Mouse (Mus musculus): ENCODE data around the gene Cxcr6. TPM values are rescaled to one million over a fixed set of nuclear protein-coding genes. Genes with fewer than 3 reads are reported as not detected.

The Cxcr6 gene
- polyA plus RNA-seq, 1 experiment from 2014 or later: 0.06 TPM

DNA sequence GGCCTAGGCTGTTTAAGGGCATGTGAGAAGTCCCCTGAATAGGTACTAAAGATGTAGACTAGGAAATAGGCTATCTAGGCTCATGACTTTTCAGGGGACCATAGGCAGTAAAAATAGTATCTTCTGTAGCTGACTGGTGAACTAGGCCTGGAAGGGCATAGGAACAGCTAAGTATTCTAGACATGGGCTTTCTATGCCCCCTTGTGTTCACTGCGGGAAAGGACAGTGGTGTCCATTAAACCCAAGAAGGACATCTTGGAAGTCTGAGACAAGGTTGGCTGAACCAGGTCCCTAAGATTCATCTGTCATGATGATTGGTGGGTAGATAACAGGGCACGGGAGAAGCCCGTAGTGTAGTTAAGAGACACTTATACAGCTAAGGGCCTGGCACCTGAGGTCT is 10.1 kb upstream of the Cxcr6 start:
- ATAC-seq: no peak
- H3K36me3 ChIP-seq: peaks cover 80% of the 10 kb centered on the region
- H3K4me3 ChIP-seq: no peak overlapping the region
- H3K27me3 ChIP-seq (replicated peaks): no peaks in the 10 kb centered on the region
- no peak overlapping the region for H3K9ac ChIP-seq
- H3K4me2 ChIP-seq: no peak overlapping the region
- no peaks in the 10 kb centered on the region for H3K9me3 ChIP-seq (replicated peaks)
- no peaks in the 10 kb centered on the region for H3K4me1 ChIP-seq
- H3K27ac ChIP-seq: no peak overlapping the region
- WGBS (ENCODE audit: insufficient replicate concordance): 66% methylated on average over 3 of the region's 3 CpGs

DNA sequence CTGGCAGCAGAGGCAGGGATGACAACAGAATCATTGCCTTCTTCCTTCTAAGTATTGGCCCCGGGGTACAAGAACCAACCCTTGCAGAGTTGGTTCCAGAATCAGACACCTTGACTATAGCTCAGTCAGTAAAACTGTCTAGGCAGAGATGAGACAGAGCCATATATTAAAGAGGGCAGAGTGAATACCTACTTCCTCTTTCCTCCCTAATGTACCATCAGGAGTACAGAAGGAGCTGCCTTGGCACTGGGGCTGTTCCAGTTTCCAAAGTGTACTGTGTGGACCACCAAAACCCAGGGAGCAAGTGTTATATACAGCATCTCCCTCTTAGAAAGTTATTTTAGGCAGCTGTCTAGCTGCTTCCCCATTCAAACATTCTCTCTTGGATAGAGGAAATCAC is 4.7 kb upstream of the Cxcr6 start:
- H3K27ac ChIP-seq: no peak overlapping the region
- no peaks in the 10 kb centered on the region for H3K9me3 ChIP-seq (replicated peaks)
- H3K36me3 ChIP-seq: peaks cover 51% of the 10 kb centered on the region
- ATAC-seq: no peak
- no peaks in the 10 kb centered on the region for H3K4me1 ChIP-seq
- H3K27me3 ChIP-seq (replicated peaks): no peaks in the 10 kb centered on the region
- no peak overlapping the region for H3K9ac ChIP-seq
- no peak overlapping the region for H3K4me2 ChIP-seq
- 79% methylated on average over 1 of the region's 1 CpGs for WGBS (ENCODE audit: insufficient replicate concordance)
- H3K4me3 ChIP-seq: no peak overlapping the region

- no peak for ATAC-seq
- H3K4me2 ChIP-seq: no peak overlapping the region
- peaks cover 42% of the 10 kb centered on the region for H3K36me3 ChIP-seq
- 75% methylated on average over 2 of the region's 2 CpGs for WGBS (ENCODE audit: insufficient replicate concordance)
- H3K4me1 ChIP-seq: no peaks in the 10 kb centered on the region
- H3K9me3 ChIP-seq (replicated peaks): no peaks in the 10 kb centered on the region
- no peak overlapping the region for H3K4me3 ChIP-seq
- no peak overlapping the region for H3K27ac ChIP-seq
- H3K27me3 ChIP-seq (replicated peaks): no peaks in the 10 kb centered on the region
- no peak overlapping the region for H3K9ac ChIP-seq
Observed at GRCm38 (mm10) chr9:123802421-123802820, 3.9 kb upstream of the Cxcr6 start.

- H3K27ac ChIP-seq: no peak overlapping the region
Observed at GRCm38 (mm10) chr9:123802896-123803295, 3.4 kb upstream of the Cxcr6 start.

GRCm38 (mm10) chr9:123805241-123805640 is 1.0 kb upstream of the Cxcr6 start:
- Histone ChIP-seq H3K27ac (no peak overlapping the region), H3K9ac (no peak overlapping the region), H3K4me1 (no peaks in the 10 kb centered on the region), H3K27me3 (replicated peaks) (no peaks in the 10 kb centered on the region), H3K4me2 (no peak overlapping the region), H3K36me3 (peaks cover 41% of the 10 kb centered on the region), H3K9me3 (replicated peaks) (no peaks in the 10 kb centered on the region), H3K4me3 (no peak overlapping the region)
- WGBS (ENCODE audit: insufficient replicate concordance): 82% methylated on average over 2 of the region's 2 CpGs
- ATAC-seq: no peak

More at GRCm38 (mm10) chr9:123802896-123803295, 3.4 kb upstream of the Cxcr6 start:
- Histone ChIP-seq H3K4me3 (no peak overlapping the region), H3K36me3 (peaks cover 37% of the 10 kb centered on the region), H3K9me3 (replicated peaks) (no peaks in the 10 kb centered on the region), H3K4me1 (no peaks in the 10 kb centered on the region), H3K9ac (no peak overlapping the region), H3K4me2 (no peak overlapping the region), H3K27me3 (replicated peaks) (no peaks in the 10 kb centered on the region)
- no peak for ATAC-seq

DNA sequence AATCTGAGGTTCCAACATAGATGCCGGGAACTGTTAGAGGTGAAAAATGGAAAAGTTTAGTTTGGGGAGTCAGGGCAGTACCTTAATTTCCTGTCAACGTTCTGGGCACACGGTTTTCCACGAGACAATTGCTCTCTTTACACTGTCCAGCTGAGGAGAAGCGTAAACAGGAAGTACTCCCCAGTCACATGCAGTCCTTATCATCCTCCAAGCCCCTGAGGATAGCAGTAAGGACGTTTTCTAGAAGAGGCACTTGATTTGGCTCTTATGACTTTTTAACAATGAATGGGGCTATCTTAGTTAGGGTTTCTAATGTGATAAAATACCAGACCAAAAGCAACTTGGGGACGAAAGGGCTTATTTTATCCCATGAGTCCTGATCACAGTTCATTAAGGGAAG is 2.3 kb downstream of the Cxcr6 start:
- 38% methylated on average over 7 of the region's 7 CpGs for WGBS (ENCODE audit: insufficient replicate concordance)
- H3K9ac ChIP-seq: no peak overlapping the region
- no peak for ATAC-seq

DNA sequence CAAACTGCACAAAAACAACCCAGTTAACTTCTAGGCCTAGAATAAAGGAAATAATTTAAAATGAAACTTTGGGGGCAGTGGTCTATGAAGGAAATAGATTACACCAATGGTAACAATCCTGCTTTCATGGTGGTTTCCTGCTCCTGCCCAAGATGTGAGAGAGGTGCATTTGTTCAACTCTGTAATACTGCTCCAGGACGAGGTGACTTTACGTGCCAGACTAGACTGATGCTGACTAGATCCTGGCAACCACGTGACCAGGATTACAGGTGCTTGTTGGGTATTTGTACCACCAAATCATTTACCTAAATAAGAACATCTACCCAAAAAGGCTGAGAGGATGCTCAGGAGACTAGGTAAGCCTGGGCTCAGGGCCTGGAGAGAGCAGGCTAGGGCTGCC is 5.6 kb downstream of the Cxcr6 start:
- Histone ChIP-seq H3K4me3 (no peak overlapping the region), H3K9me3 (replicated peaks) (no peaks in the 10 kb centered on the region), H3K27me3 (replicated peaks) (no peaks in the 10 kb centered on the region), H3K9ac (no peak overlapping the region), H3K4me1 (no peaks in the 10 kb centered on the region), H3K27ac (no peak overlapping the region), H3K4me2 (no peak overlapping the region), H3K36me3 (peaks cover 59% of the 10 kb centered on the region)
- ATAC-seq: no peak
- 80% methylated on average over 3 of the region's 3 CpGs for WGBS (ENCODE audit: insufficient replicate concordance)

More for the DNA sequence above, 2.3 kb downstream of the Cxcr6 start:
- Histone ChIP-seq H3K36me3 (peaks cover 38% of the 10 kb centered on the region), H3K4me1 (no peaks in the 10 kb centered on the region), H3K9me3 (replicated peaks) (no peaks in the 10 kb centered on the region), H3K27me3 (replicated peaks) (no peaks in the 10 kb centered on the region), H3K4me2 (no peak overlapping the region), H3K4me3 (no peak overlapping the region), H3K27ac (no peak overlapping the region)

- no peaks in the 10 kb centered on the region for H3K4me1 ChIP-seq
- no peak for ATAC-seq
- WGBS (ENCODE audit: insufficient replicate concordance): 53% methylated on average over 2 of the region's 2 CpGs
- no peak overlapping the region for H3K27ac ChIP-seq
- no peaks in the 10 kb centered on the region for H3K9me3 ChIP-seq (replicated peaks)
- peaks cover 76% of the 10 kb centered on the region for H3K36me3 ChIP-seq
- H3K4me3 ChIP-seq: no peak overlapping the region
- no peaks in the 10 kb centered on the region for H3K27me3 ChIP-seq (replicated peaks)
- no peak overlapping the region for H3K9ac ChIP-seq
- H3K4me2 ChIP-seq: no peak overlapping the region
Observed at GRCm38 (mm10) chr9:123814326-123814725, 8.1 kb downstream of the Cxcr6 start.

GRCm38 (mm10) chr9:123814821-123815220 is 8.5 kb downstream of the Cxcr6 start:
- WGBS (ENCODE audit: insufficient replicate concordance): 67% methylated on average over 4 of the region's 4 CpGs
- Histone ChIP-seq H3K4me1 (no peaks in the 10 kb centered on the region), H3K9me3 (replicated peaks) (no peaks in the 10 kb centered on the region), H3K27me3 (replicated peaks) (no peaks in the 10 kb centered on the region), H3K27ac (no peak overlapping the region), H3K9ac (no peak overlapping the region), H3K36me3 (peaks cover 78% of the 10 kb centered on the region), H3K4me2 (no peak overlapping the region), H3K4me3 (no peak overlapping the region)
- no peak for ATAC-seq

DNA sequence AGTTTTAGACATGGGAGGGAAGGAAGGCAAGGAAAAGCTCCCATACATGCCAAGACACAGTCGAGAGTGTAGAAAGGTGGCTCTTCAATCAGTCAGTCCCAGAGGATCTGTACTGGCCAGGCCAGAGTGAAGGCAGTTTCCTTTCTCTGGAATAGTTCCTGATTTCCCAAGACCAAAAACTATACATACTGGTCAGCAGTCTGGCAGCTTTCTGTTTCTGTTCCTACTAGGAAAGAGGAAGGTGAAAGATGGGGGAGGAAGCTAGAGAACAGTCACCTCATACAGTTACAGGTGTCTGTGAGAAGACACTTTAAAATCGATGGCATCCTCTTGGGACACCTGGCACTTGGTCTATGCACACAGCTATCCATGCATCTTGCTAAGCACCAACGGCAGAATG is 9.2 kb downstream of the Cxcr6 start:
- no peak overlapping the region for H3K9ac ChIP-seq
- no peaks in the 10 kb centered on the region for H3K9me3 ChIP-seq (replicated peaks)
- no peaks in the 10 kb centered on the region for H3K27me3 ChIP-seq (replicated peaks)
- WGBS (ENCODE audit: insufficient replicate concordance): 68% methylated on average over 3 of the region's 3 CpGs
- H3K4me1 ChIP-seq: no peaks in the 10 kb centered on the region
- H3K27ac ChIP-seq: no peak overlapping the region
- H3K4me2 ChIP-seq: no peak overlapping the region
- no peak overlapping the region for H3K4me3 ChIP-seq
- peaks cover 74% of the 10 kb centered on the region for H3K36me3 ChIP-seq
- no peak for ATAC-seq

DNA sequence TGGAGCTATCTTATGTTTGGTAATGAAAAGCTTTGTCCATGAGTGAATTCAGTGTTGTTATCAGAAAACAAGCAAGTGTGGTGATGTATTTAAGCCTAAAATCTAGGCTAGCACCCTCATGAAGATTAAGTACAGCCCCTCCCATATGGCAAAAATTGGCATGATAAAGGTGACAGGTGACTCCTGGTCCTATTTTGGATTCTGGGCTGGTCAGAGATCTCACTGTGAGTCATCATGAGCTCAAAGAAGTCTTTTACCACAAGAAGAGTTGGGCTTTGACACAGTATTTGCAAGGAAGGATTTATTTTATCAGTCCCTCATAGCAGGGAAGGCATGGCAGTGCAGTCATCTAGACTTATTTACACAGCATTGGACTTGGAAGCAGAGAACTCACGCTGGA is 9.7 kb downstream of the Cxcr6 start:
- no peak overlapping the region for H3K4me2 ChIP-seq
- no peak overlapping the region for H3K9ac ChIP-seq
- no peaks in the 10 kb centered on the region for H3K4me1 ChIP-seq
- WGBS (ENCODE audit: insufficient replicate concordance): 70% methylated on average over 1 of the region's 1 CpGs
- H3K27me3 ChIP-seq (replicated peaks): no peaks in the 10 kb centered on the region
- H3K4me3 ChIP-seq: no peak overlapping the region
- ATAC-seq: no peak
- peaks cover 74% of the 10 kb centered on the region for H3K36me3 ChIP-seq
- H3K27ac ChIP-seq: no peak overlapping the region
- no peaks in the 10 kb centered on the region for H3K9me3 ChIP-seq (replicated peaks)

GRCm38 (mm10) chr9:123818601-123819000 is 12.3 kb downstream of the Cxcr6 start:
- no peak overlapping the region for H3K4me2 ChIP-seq
- no peaks in the 10 kb centered on the region for H3K9me3 ChIP-seq (replicated peaks)
- no peaks in the 10 kb centered on the region for H3K27me3 ChIP-seq (replicated peaks)
- H3K9ac ChIP-seq: no peak overlapping the region
- no peak for ATAC-seq
- no peak overlapping the region for H3K27ac ChIP-seq
- no peak overlapping the region for H3K4me3 ChIP-seq
- no peaks in the 10 kb centered on the region for H3K4me1 ChIP-seq
- peaks cover 86% of the 10 kb centered on the region for H3K36me3 ChIP-seq
- WGBS (ENCODE audit: insufficient replicate concordance): 82% methylated on average over 2 of the region's 2 CpGs

- H3K27ac ChIP-seq: no peak overlapping the region
- no peaks in the 10 kb centered on the region for H3K27me3 ChIP-seq (replicated peaks)
- WGBS (ENCODE audit: insufficient replicate concordance): 81% methylated on average over 3 of the region's 3 CpGs
- peaks cover 95% of the 10 kb centered on the region for H3K36me3 ChIP-seq
- no peak for ATAC-seq
- H3K4me1 ChIP-seq: no peaks in the 10 kb centered on the region
- no peak overlapping the region for H3K4me3 ChIP-seq
- H3K9me3 ChIP-seq (replicated peaks): no peaks in the 10 kb centered on the region
- no peak overlapping the region for H3K9ac ChIP-seq
- H3K4me2 ChIP-seq: no peak overlapping the region
Observed at GRCm38 (mm10) chr9:123826631-123827030, 20.4 kb downstream of the Cxcr6 start.

Data from liver, embryonic 12.5 days (tissue).